Mouse (Mus musculus): ENCODE measurements around the gene Gm12248. TPM values are rescaled to one million over a fixed set of nuclear protein-coding genes. Genes with fewer than 3 reads are reported as not detected.

Gene Gm12248
- polyA plus RNA-seq, 1 experiment: 0.19 TPM

DNA sequence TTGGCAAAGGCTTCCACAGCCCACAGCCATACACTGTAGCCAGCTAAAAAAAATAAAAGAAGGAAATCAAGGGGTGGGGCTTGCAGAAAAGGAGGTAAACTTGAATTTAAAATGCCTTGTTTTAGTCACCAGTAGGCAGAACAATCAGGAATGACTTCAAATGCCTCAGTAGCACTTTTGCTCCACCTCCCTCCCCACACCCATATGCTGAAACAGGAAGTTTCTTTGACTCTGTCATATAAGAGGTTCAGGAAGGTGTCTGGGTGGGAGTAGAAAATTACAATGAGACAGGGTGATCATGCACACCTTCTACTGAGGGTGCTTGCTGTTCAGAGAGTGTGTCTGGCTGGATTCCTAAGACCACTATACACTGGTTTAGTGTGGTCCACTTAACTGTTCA is 41.9 kb upstream of the Gm12248 start:
- no peak overlapping the region for H3K4me2 ChIP-seq (ENCODE audit: low read depth)
- no peak for TF ChIP-seq MAX (IDR thresholded peaks at IDR 0.05; ENCODE audit: low read depth)
- TF ChIP-seq REST (IDR thresholded peaks at IDR 0.05; ENCODE audit: insufficient read depth, insufficient read length): no peak
- TF ChIP-seq MYOD1 (IDR thresholded peaks at IDR 0.05; ENCODE audit: control insufficient read depth in 1 of 3, insufficient read length in 2 of 3, low read depth in 2 of 3): no peak
- no peak overlapping the region for H3K4me3 ChIP-seq
- no peak overlapping the region for H3ac ChIP-seq (ENCODE audit: control insufficient read depth, insufficient read length)
- no peaks in the 10 kb centered on the region for H3K27me3 ChIP-seq (ENCODE audit: control insufficient read depth, insufficient read depth, insufficient read length)
- peaks cover 46% of the 10 kb centered on the region for H3K36me3 ChIP-seq (ENCODE audit: control insufficient read depth, insufficient read depth)
- H3K79me2 ChIP-seq (ENCODE audit: control insufficient read depth, insufficient read depth): no peaks in the 10 kb centered on the region

DNA sequence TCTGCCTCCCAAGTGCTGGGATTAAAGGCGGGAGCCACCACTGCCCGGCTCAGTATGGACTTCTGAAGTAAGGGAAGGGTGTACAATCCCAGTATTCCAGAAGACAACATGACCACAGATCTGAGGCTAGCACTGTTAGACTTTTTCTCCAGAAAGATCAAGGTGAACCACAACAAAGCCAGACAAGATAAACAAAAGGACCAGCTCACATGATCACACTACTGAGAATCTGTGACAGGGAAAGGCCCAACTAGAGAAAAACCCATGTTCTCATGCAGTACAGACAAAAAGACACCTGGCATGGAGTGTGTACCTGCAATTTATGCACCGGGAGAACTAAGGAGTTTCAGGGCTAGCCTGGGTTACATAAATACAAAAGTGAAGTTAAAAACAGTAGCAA is 39.1 kb upstream of the Gm12248 start:
- peaks cover 32% of the 10 kb centered on the region for H3K36me3 ChIP-seq (ENCODE audit: control insufficient read depth, insufficient read depth)
- H3K27me3 ChIP-seq (ENCODE audit: control insufficient read depth, insufficient read depth, insufficient read length): no peaks in the 10 kb centered on the region
- H3K79me2 ChIP-seq (ENCODE audit: control insufficient read depth, insufficient read depth): no peaks in the 10 kb centered on the region
- H3K4me2 ChIP-seq (ENCODE audit: low read depth): no peak overlapping the region
- TF ChIP-seq SRF (IDR thresholded peaks at IDR 0.05; ENCODE audit: control insufficient read depth, insufficient read length, low read depth): no peak
- no peak for TF ChIP-seq TCF12 (IDR thresholded peaks at IDR 0.05; ENCODE audit: insufficient read depth, poor library complexity, severe bottlenecking)
- TF ChIP-seq MAX (IDR thresholded peaks at IDR 0.05; ENCODE audit: low read depth): no peak
- TF ChIP-seq TCF3 (IDR thresholded peaks at IDR 0.05; ENCODE audit: insufficient read length, low read depth): no peak
- TF ChIP-seq REST (IDR thresholded peaks at IDR 0.05; ENCODE audit: insufficient read depth, insufficient read length): no peak
- TF ChIP-seq POLR2AphosphoS2 (IDR thresholded peaks at IDR 0.05; ENCODE audit: insufficient read length, low read depth): no peak
- TF ChIP-seq MYOD1 (IDR thresholded peaks at IDR 0.05; ENCODE audit: control insufficient read depth in 1 of 3, insufficient read length in 2 of 3, low read depth in 2 of 3): no peak
- no peak for TF ChIP-seq MYOG (IDR thresholded peaks at IDR 0.05; ENCODE audit: control insufficient read depth in 1 of 3, insufficient read depth in 1 of 3, insufficient read length in 2 of 3, low read depth in 2 of 3)
- TF ChIP-seq CEBPB (IDR thresholded peaks at IDR 0.05; ENCODE audit: insufficient read depth, poor library complexity, severe bottlenecking): no peak
- TF ChIP-seq USF1 (IDR thresholded peaks at IDR 0.05; ENCODE audit: low read depth): no peak
- TF ChIP-seq E2F4 (IDR thresholded peaks at IDR 0.05; ENCODE audit: insufficient read depth): no peak
- TF ChIP-seq POLR2A (IDR thresholded peaks at IDR 0.05; ENCODE audit: insufficient read length, low read depth): no peak
- H3ac ChIP-seq (ENCODE audit: control insufficient read depth, insufficient read length): no peak overlapping the region
- no peak overlapping the region for H3K4me3 ChIP-seq

DNA sequence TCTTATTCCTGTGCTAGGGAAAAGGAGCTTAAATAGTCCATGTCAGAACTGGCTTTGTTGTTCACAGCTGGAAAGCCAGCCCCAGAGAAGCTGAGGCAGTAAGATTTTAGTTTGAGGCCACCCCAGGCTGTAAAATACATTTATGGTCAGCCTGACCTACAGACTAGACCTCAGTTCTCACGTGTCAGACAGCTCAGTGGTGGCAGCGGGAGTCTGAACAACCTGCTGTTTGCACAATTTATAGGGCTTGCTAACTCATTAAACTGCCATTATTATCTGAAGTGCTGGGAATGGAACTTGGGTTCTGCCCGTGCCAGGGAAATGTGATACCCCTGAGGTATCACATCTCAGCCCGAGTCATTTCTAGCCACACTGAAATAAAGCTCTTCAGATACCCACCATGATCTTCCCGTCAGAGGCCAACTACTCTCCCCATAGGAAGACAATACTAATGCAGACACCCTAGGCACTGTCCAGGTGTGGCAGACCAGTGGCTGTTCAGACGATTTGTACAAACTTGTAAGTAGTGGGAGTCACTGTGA is 36.4 kb upstream of the Gm12248 start:
- Histone ChIP-seq H3K36me3 (ENCODE audit: control insufficient read depth, insufficient read depth) (peaks cover 28% of the 10 kb centered on the region), H3K79me2 (ENCODE audit: control insufficient read depth, insufficient read depth) (no peaks in the 10 kb centered on the region), H3ac (ENCODE audit: control insufficient read depth, insufficient read length) (no peak overlapping the region), H3K4me2 (ENCODE audit: low read depth) (no peak overlapping the region), H3K4me3 (no peak overlapping the region), H3K27me3 (ENCODE audit: control insufficient read depth, insufficient read depth, insufficient read length) (no peaks in the 10 kb centered on the region)
- TF ChIP-seq TCF12 (IDR thresholded peaks at IDR 0.05; ENCODE audit: insufficient read depth, poor library complexity, severe bottlenecking) (no peak), MYOG (IDR thresholded peaks at IDR 0.05; ENCODE audit: control insufficient read depth in 1 of 3, insufficient read depth in 1 of 3, insufficient read length in 2 of 3, low read depth in 2 of 3) (no peak), MAX (IDR thresholded peaks at IDR 0.05; ENCODE audit: low read depth) (no peak), TCF3 (IDR thresholded peaks at IDR 0.05; ENCODE audit: insufficient read length, low read depth) (no peak), SRF (IDR thresholded peaks at IDR 0.05; ENCODE audit: control insufficient read depth, insufficient read length, low read depth) (no peak), MYOD1 (IDR thresholded peaks at IDR 0.05; ENCODE audit: control insufficient read depth in 1 of 3, insufficient read length in 2 of 3, low read depth in 2 of 3) (no peak), USF1 (IDR thresholded peaks at IDR 0.05; ENCODE audit: low read depth) (no peak), REST (IDR thresholded peaks at IDR 0.05; ENCODE audit: insufficient read depth, insufficient read length) (no peak), POLR2AphosphoS2 (IDR thresholded peaks at IDR 0.05; ENCODE audit: insufficient read length, low read depth) (no peak), POLR2A (IDR thresholded peaks at IDR 0.05; ENCODE audit: insufficient read length, low read depth) (no peak), CEBPB (IDR thresholded peaks at IDR 0.05; ENCODE audit: insufficient read depth, poor library complexity, severe bottlenecking) (no peak), E2F4 (IDR thresholded peaks at IDR 0.05; ENCODE audit: insufficient read depth) (no peak)

DNA sequence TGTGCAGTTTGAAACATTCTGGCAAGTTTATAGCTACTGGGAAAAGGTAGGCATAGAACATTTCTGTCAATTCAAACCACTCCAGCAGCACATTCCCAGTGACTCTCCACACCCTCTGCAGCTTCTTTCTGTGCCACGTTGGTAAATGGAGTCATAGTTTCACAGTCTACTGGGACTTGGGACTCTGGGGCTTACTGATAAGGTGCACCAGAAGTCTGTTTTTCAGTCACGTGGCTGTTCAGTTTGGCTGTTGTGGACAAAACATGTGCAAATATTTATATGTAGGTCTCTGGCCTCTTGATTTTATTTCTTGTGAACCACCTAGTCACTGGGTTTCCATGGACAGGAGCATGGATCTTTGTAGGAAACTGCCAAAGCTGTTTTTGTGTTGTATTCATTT is 34.6 kb upstream of the Gm12248 start:
- Histone ChIP-seq H3K79me2 (ENCODE audit: control insufficient read depth, insufficient read depth) (no peaks in the 10 kb centered on the region), H3K27me3 (ENCODE audit: control insufficient read depth, insufficient read depth, insufficient read length) (no peaks in the 10 kb centered on the region), H3K4me2 (ENCODE audit: low read depth) (no peak overlapping the region), H3K36me3 (ENCODE audit: control insufficient read depth, insufficient read depth) (peaks cover 24% of the 10 kb centered on the region), H3ac (ENCODE audit: control insufficient read depth, insufficient read length) (no peak overlapping the region), H3K4me3 (no peak overlapping the region)
- TF ChIP-seq CEBPB (IDR thresholded peaks at IDR 0.05; ENCODE audit: insufficient read depth, poor library complexity, severe bottlenecking): no peak
- no peak for TF ChIP-seq REST (IDR thresholded peaks at IDR 0.05; ENCODE audit: insufficient read depth, insufficient read length)

DNA sequence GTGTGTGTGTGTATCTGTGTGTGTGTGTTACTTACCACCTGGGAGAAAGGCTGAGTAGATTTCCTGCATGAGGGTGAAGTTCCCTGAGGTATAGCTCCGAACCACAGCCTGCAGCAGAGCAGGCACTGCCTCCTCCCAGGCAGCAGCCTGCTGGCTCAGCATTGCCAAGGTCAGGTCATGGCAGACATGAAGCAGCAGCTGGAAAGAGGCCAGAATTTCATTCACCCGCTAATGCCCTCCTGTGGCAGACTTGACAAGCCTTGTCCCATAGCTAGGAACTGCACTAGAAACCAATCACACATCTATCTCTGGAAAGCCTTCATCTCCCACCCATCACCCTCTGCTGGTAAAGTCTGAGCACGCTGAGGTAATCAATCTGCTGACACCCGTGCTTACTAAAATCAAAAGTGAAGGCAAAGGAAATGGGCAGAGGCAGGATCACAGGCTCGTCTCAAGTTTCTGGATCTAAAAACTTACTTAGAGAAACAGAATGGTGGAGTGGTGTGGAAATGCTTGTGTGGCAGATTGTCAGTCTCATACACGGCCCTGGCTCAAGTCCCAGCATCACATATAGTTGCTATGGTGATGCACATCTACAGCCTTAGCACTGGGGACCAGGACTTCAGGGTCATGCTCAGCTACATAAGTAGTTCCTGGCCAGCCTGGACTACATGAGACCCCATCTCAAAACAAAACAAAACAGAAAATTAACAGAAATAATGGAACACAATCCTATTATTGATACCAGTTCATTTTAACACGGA is 33.6 kb upstream of the Gm12248 start:
- no peak for TF ChIP-seq SRF (IDR thresholded peaks at IDR 0.05; ENCODE audit: control insufficient read depth, insufficient read length, low read depth)
- no peak for TF ChIP-seq MYOG (IDR thresholded peaks at IDR 0.05; ENCODE audit: control insufficient read depth in 1 of 3, insufficient read depth in 1 of 3, insufficient read length in 2 of 3, low read depth in 2 of 3)
- no peak for TF ChIP-seq E2F4 (IDR thresholded peaks at IDR 0.05; ENCODE audit: insufficient read depth)
- TF ChIP-seq TCF3 (IDR thresholded peaks at IDR 0.05; ENCODE audit: insufficient read length, low read depth): no peak
- no peak for TF ChIP-seq POLR2AphosphoS2 (IDR thresholded peaks at IDR 0.05; ENCODE audit: insufficient read length, low read depth)
- TF ChIP-seq MYOD1 (IDR thresholded peaks at IDR 0.05; ENCODE audit: control insufficient read depth in 1 of 3, insufficient read length in 2 of 3, low read depth in 2 of 3): no peak
- no peak for TF ChIP-seq POLR2A (IDR thresholded peaks at IDR 0.05; ENCODE audit: insufficient read length, low read depth)
- TF ChIP-seq REST (IDR thresholded peaks at IDR 0.05; ENCODE audit: insufficient read depth, insufficient read length): no peak
- no peak for TF ChIP-seq CEBPB (IDR thresholded peaks at IDR 0.05; ENCODE audit: insufficient read depth, poor library complexity, severe bottlenecking)
- TF ChIP-seq MAX (IDR thresholded peaks at IDR 0.05; ENCODE audit: low read depth): no peak
- no peak for TF ChIP-seq USF1 (IDR thresholded peaks at IDR 0.05; ENCODE audit: low read depth)
- no peak for TF ChIP-seq TCF12 (IDR thresholded peaks at IDR 0.05; ENCODE audit: insufficient read depth, poor library complexity, severe bottlenecking)
- Histone ChIP-seq H3K79me2 (ENCODE audit: control insufficient read depth, insufficient read depth) (no peaks in the 10 kb centered on the region), H3K36me3 (ENCODE audit: control insufficient read depth, insufficient read depth) (peaks cover 20% of the 10 kb centered on the region), H3K27me3 (ENCODE audit: control insufficient read depth, insufficient read depth, insufficient read length) (no peaks in the 10 kb centered on the region), H3K4me3 (no peak overlapping the region), H3ac (ENCODE audit: control insufficient read depth, insufficient read length) (no peak overlapping the region), H3K4me2 (ENCODE audit: low read depth) (no peak overlapping the region)
